Mouse (Mus musculus) heart, postnatal 0 days (tissue): ENCODE results near the gene Otoa.

ENCODE experiments used
- CTCF ChIP-seq: IDR thresholded peaks from 2 replicates; pipeline ENCODE4 v1.5.1; 2016; ENCODE audit warnings: antibody characterized with exemption, control low read depth, low read depth
- EP300 ChIP-seq: IDR thresholded peaks from 2 replicates; pipeline ENCODE4 v1.6.1; 2016; ENCODE audit warnings: antibody characterized with exemption, low read depth

GRCm38 (mm10) chr7:121171888-121172287, 90.4 kb downstream of the Otoa start:
- TF ChIP-seq CTCF (no peak), EP300 (no peak)
